Mouse (Mus musculus) fibroblast of lung, adult 2 months (primary cell): ENCODE measurements around the gene Vmn1r113.
"Not testable (repeated sequence)": the region's sequence is repeated elsewhere in the genome, so short reads cannot be mapped to it uniquely, and the experiment has no call there.

Source experiments
- DNase-seq: peaks from one replicate; pipeline ENCODE4 v3.0.0-alpha.2; 2011; ENCODE audit warnings: low read depth

Gene Vmn1r113

GRCm38 (mm10) chr7:20786985-20787384 lies at the start of gene Vmn1r113:
Gene Vmn1r113 (plus strand): TSS chr7:20787285.
- DNase-seq, result not testable (repeated sequence)

DNA sequence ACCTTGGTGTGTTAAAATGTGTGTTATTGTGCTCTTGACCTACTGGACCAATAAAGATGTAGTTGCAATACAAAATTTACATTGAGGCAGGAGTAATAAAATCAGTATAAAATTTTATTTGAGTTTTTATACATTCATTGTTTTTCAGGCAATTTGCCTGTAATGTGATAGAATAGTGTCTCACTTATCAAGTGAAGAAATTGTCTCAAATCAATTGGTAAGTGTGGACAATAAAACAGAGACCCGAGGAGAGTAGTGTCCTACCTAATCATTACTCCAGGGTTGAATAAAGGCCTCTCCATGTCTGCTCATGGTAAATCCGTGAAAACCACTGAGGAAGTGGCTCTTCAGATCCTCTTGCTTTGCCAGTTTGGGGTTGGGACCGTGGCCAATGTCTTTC lies 16.2 kb upstream of the Vmn1r113 start, which contains the start of gene Vmn1r112:
TSS of gene Vmn1r112 (plus strand) at position 301 of the 400 bp plus-strand sequence.
- DNase-seq, result not testable (repeated sequence)

- DNase-seq, result not testable (repeated sequence)
Measured at GRCm38 (mm10) chr7:20812086-20812485, 25.0 kb downstream of the Vmn1r113 start, which contains the start of gene Vmn1r114. Gene Vmn1r114 (minus strand): TSS chr7:20812186.
